Mouse (Mus musculus): ENCODE results near the gene Ly6g6d.

- TF ChIP-seq ZC3H11A (IDR thresholded peaks at IDR 0.05; ENCODE audit: borderline replicate concordance, low read depth, low read length): no peak
- no peak for TF ChIP-seq CHD2 (IDR thresholded peaks at IDR 0.05; ENCODE audit: low read depth, low read length)
Measured at GRCm38 (mm10) chr17:35050126-35050750, 27.6 kb downstream of the Ly6g6d start.
